Mouse (Mus musculus): ENCODE data around the gene Cenpb.
"Not testable (repeated sequence)": the region's sequence is repeated elsewhere in the genome, so short reads cannot be mapped to it uniquely, and the experiment has no call there.

Cenpb gene

GRCm38 (mm10) chr2:131179990-131180587 is at the start of gene Cenpb:
TSS of gene Cenpb (minus strand) at chr2:131180067.
- peak; percentile 73 for DNase-seq (ENCODE audit: low spot score)

DNA sequence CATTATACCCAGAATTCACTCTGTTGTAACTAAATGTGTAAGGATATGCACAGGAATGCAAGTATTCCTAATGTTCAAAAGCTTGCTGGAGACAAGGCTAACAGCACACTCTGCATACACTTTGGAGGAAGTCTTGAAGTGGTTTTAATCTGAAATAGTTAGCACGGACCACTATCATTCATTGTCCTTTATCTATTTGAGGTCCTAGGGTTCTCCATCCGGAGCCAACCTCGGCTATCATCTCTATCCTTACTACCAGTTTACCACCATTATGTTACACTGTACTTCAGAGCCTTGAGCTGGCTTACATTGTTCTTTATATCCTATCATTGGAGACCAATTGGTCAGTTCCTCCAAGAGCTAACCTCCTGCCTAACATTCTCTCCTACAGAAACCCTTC is 47.4 kb upstream of the Cenpb start:
- no peak for DNase-seq (ENCODE audit: low spot score)

DNA sequence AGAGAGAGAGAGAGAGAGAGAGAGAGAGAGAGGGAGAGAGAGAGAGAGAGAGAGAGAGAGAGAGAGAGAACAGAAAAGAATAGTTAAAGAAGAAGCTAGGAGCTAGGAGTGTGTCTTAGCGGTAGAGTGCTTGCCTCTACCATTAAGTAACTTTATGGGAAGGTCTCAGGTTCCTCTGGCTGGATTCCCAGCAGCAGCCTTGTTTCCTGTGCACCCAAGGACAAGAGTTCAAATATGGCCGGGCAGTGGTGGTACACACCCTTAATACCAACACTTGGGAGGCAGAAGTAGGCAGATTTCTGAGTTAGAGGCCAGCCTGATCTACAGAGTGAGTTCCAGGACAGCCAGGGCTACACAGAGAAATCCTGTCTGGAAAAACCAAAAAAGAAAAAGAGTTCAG is 46.8 kb upstream of the Cenpb start:
- DNase-seq (ENCODE audit: low spot score) = not testable (repeated sequence)

DNA sequence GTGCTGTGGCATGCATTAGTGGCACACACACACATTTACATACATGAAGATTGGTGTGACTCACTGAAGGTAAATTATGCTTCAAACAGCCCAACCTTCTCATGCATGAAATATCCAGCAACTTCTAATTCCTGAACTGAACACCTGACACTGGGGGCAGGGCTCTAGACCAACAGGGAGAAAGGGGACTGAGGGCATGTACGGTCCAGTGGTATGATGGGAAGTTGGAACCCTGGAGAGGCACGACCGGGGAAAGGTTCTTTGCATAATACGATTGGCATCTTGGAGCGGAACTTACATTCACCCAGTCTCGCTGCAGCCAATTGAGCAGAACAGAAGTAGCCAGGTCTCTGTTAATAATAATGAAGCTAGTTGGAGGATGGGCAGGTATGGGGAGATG is 45.3 kb upstream of the Cenpb start:
- no peak for DNase-seq (ENCODE audit: low spot score)

DNA sequence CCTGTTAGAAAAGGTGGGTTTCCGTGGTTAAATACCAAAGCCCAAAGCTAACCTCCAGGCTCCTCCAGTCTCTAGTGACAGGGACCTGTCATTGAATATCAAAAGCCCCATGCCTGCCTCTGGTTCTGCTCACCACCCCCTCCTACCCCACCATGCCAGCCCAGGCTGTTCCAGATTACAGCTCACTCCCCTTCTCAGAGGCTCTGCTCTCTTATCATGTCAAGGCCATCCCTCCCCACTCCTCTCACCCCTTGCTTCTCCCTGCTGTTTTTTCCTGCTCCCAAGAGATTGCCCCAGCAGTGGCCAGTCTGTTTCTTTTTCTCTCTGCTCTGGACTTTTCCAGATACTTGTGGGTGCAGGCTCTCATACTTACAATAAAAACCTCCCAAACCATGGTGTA is 43.7 kb upstream of the Cenpb start:
- peak; percentile 48 for DNase-seq (ENCODE audit: low spot score)

GRCm38 (mm10) chr2:131222562-131222961 is 42.7 kb upstream of the Cenpb start:
- no peak for DNase-seq (ENCODE audit: low spot score)

- no peak for DNase-seq (ENCODE audit: low spot score)
Observed at GRCm38 (mm10) chr2:131221853-131222515, 42.1 kb upstream of the Cenpb start.

- no peak for DNase-seq (ENCODE audit: low spot score)
Observed at GRCm38 (mm10) chr2:131220030-131220429, 40.2 kb upstream of the Cenpb start.

- no peak for DNase-seq (ENCODE audit: low spot score)
Observed at GRCm38 (mm10) chr2:131215941-131216858, 36.3 kb upstream of the Cenpb start.

- no peak for DNase-seq (ENCODE audit: low spot score)
Observed at GRCm38 (mm10) chr2:131213773-131214172, 33.9 kb upstream of the Cenpb start.

GRCm38 (mm10) chr2:131211026-131211615 is 31.3 kb upstream of the Cenpb start:
- DNase-seq (ENCODE audit: low spot score) = no peak

DNA sequence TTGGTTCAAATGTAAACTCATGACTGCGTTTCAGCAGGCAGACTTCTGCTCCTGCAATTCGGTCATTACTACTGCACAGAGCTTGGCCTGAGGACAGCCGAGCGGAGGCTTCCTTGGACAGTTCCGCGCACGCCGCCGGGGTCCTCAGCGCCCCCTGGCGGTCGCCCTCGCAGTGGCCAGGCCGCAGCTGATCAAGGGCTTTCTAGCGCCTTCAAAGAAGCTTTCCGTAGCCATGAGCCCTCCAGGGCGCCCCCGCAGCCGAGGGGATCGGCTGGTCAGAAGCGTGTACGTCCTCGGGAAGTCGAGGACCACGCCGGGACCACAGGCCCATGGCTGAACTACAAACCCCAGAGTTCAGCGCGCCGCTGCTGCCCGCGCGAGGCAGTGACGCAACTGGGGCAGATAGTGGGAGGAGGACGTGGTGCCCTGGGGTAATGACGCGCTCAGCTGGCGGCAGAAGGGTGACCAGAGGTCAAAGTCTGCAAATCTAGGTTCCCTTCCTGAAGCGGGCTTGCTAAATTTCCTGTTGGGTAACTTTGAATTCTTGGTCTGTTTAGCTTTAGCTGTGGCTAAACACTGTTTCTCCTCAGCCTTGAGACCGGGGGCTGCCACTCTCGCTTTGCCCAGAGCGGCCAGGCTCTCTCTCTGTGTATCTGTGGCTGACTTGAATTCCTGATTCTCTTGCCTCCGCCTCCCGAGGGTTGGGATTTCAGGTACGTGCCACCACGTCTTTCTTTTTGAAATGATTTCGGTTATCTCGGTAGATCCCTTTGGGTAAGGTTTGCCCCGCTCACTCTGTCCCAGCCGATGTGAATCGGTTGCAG is 30.3 kb upstream of the Cenpb start:
- peak; percentile 95 for DNase-seq (ENCODE audit: low spot score)

GRCm38 (mm10) chr2:131209125-131209795 is 29.4 kb upstream of the Cenpb start:
- peak; percentile 53 for DNase-seq (ENCODE audit: low spot score)

- DNase-seq (ENCODE audit: low spot score) = no peak
Observed at GRCm38 (mm10) chr2:131208356-131208755, 28.5 kb upstream of the Cenpb start.

GRCm38 (mm10) chr2:131206778-131207177 is 26.9 kb upstream of the Cenpb start, which contains the start of gene Ap5s1:
TSS of gene Ap5s1 (plus strand) at chr2:131207078.
- no peak for DNase-seq (ENCODE audit: low spot score)

DNA sequence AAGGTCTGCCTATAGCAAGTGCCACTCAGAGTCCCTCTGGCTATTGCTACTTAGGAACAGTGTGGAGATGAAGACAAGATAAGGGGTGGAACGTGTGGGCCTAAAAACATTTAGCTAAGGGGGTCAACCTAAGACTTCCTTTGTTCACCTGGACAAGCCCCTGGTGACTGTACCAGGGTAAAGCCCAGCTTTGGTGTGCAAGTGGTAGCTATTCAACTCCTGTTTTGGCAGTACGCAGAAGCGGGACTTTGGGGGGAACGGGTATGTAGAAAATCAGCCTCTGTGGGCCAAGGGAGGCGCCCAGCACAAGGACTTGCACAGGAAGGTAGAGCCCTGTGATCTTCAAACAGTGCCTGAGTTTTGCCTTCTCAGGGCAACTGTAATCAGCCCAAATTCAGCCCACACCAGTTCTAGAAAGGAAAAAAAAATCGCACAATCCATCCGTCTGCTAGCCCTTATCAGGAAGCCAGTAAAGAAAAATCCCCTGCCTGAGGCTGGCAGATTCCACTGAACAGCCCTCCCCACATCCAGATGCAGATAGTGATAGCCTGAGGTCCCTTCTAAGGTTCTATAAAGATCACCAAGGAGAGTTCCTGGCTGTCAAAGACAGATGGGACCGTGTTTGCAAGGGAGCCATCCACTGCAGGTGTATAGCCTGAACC is 25.8 kb upstream of the Cenpb start:
- peak; percentile 57 for DNase-seq (ENCODE audit: low spot score)

- DNase-seq (ENCODE audit: low spot score) = peak; percentile 35
Observed at GRCm38 (mm10) chr2:131204410-131204981, 24.6 kb upstream of the Cenpb start.

DNA sequence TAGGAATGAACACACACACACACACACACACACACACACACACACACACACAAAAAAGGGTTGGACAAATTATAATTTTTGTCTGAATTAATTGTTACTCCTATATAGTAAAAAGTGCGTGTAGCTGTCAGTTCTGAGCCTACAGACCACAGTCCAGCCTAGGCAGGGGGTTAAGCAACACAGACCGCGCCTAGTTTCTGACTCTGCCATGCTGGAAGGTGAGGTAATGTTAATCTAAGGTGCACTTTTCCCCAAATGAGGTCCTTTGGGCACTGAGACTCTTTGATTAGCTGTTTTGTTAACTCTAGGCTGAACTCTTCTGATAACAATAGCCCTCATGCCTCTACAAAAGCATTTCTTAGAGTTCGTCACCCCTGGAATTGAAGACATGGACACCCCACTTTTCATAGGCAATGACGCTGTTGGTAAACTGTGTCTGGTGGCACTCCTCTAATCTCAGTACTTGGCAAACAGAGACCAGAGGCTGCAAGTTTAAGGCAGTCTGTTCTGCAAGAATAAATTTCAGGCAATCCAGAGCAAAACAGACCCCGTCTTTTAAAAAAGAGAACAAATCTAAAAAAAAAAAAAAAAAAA is 24.0 kb upstream of the Cenpb start:
- DNase-seq (ENCODE audit: low spot score) = no peak

DNA sequence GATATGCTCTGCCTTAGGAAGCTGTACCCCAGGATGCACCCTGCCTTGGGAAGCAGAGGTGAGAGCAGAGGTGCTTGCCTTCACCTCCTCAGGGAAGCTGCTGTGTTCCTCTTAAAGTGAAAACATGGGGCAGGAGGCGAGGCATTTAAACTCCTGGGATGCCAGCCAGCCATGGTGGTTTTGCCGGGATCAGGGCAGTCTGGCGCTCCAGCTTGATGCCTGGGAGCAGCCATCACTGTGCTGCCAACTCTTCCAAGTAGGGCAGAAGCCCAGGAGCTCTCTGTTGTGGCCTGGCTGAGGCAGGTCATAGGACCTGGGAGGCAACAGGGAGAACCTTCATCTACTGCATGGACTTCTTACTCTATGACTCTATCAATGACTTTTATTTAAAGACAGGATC is 21.4 kb upstream of the Cenpb start:
- no peak for DNase-seq (ENCODE audit: low spot score)

GRCm38 (mm10) chr2:131200710-131201109 is 20.8 kb upstream of the Cenpb start:
- no peak for DNase-seq (ENCODE audit: low spot score)

Measured in spleen, adult 12 weeks (tissue).